Comparison of ENCODE assay signal across 8 mouse cellular contexts in the genomic region with DNA sequence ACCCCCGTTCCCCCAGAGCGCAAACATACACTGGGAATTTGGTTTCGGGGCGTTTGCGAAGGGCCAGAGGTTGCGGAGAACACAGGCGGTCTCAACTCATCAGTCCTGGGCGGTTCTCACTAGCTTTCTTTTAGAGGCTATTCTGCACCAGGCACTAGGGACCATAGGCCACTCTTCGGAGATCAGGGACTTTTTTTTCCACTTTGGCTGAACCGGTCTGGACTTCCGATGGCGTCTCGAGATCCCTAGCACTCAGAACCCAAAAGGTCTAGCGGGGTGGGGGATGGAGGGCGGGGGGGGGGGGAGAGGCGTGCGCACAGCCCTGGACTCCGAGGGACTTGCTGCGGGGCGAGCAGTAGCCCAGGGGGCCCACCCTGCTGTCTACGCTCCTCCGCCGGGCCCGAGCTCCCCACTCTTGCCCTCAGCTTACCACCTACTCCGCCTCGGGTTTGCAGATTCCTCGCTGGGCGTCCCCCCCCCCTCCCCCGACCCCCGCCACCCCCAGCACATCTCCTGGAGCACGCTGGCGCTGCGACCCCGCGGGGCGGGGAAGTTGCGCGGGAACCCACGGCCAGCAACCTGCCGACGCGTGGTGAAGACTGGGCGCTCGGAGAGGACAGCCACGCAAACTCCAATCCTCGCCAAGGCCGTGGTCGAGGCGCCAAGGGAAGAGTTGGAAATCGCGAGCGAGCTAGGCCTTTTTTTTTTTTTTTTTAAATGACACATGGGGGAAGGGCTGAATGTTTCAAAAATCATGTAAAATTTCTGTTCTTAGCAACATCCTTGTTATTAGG. TPM values are rescaled to one million over a fixed set of nuclear protein-coding genes. Genes with fewer than 3 reads are reported as not detected.
DNase-seq lines count a peak whose midpoint lies in the region; ATAC-seq and TF ChIP-seq lines count a peak whose summit lies in the region.

No protein-coding gene starts in this region.

- DNase-seq in kidney, adult 2 months, result no peak
- DNase-seq in neural tube, embryonic 11.5 days (ENCODE audit: low spot score), result no peak
- no peak for DNase-seq in layer of hippocampus, adult 11-12 months (ENCODE audit: low spot score)

- H3K9me3 ChIP-seq in kidney, embryonic 16.5 days (ENCODE audit: low read length), result no peaks in the 10 kb centered on the region
- no peaks in the 10 kb centered on the region for H3K9me3 ChIP-seq in embryonic facial prominence, embryonic 15.5 days (replicated peaks)
- no peaks in the 10 kb centered on the region for H3K9me3 ChIP-seq in intestine, embryonic 16.5 days (ENCODE audit: control insufficient read depth, low read length)
- H3K9me3 ChIP-seq in neural tube, embryonic 11.5 days (ENCODE audit: control insufficient read depth, low read length), result no peaks in the 10 kb centered on the region

- no peak overlapping the region for H3K9ac ChIP-seq in kidney, embryonic 16.5 days (replicated peaks; ENCODE audit: low read length)
- H3K9ac ChIP-seq in embryonic facial prominence, embryonic 15.5 days, result no peak overlapping the region
- no peak overlapping the region for H3K9ac ChIP-seq in intestine, embryonic 16.5 days (ENCODE audit: low read depth, low read length)
- H3K9ac ChIP-seq in neural tube, embryonic 11.5 days (ENCODE audit: low read length), result no peak overlapping the region

- TF ChIP-seq CTCF in kidney, adult 2 months (conservative IDR thresholded peaks at IDR 0.05; ENCODE audit: insufficient read depth, insufficient read length, low read depth, low read length), result no peak

- ATAC-seq in kidney, embryonic 16.5 days (ENCODE audit: low FRiP score, low TSS enrichment), result no peak
- ATAC-seq in embryonic facial prominence, embryonic 15.5 days (ENCODE audit: insufficient number of reproducible peaks, low FRiP score, low TSS enrichment, low read depth), result no peak
- no peak for ATAC-seq in intestine, embryonic 16.5 days
- no peak for ATAC-seq in neural tube, embryonic 11.5 days (ENCODE audit: insufficient read depth, low FRiP score, low TSS enrichment)
- ATAC-seq in erythroid progenitor cell, adult 5-6 weeks (replicated peaks; ENCODE audit: low FRiP score, poor library complexity, severe bottlenecking), result no peak
- no peak for ATAC-seq in megakaryocyte progenitor cell, adult 5-6 weeks (replicated peaks; ENCODE audit: poor library complexity)

- peak overlapping the region; percentile 41 for H3K4me2 ChIP-seq in kidney, embryonic 16.5 days (replicated peaks; ENCODE audit: low read depth, low read length)
- peak overlapping the region; percentile 42 for H3K4me2 ChIP-seq in embryonic facial prominence, embryonic 15.5 days (replicated peaks)
- peak overlapping the region; percentile 48 for H3K4me2 ChIP-seq in intestine, embryonic 16.5 days (ENCODE audit: low read depth, low read length)
- H3K4me2 ChIP-seq in neural tube, embryonic 11.5 days (ENCODE audit: low read depth), result peak overlapping the region; percentile 12; the same call in 1 of the 2 replicates

- no peak for TF ChIP-seq POLR2A in kidney, adult 2 months (IDR thresholded peaks at IDR 0.05; ENCODE audit: low read depth, low read length)

- peaks cover 73% of the 10 kb centered on the region for H3K27me3 ChIP-seq in kidney, embryonic 16.5 days (ENCODE audit: insufficient read depth, low read length)
- peaks cover 13% of the 10 kb centered on the region for H3K27me3 ChIP-seq in kidney, adult 2 months (replicated peaks; ENCODE audit: control insufficient read depth, insufficient read depth, low read length)
- H3K27me3 ChIP-seq in embryonic facial prominence, embryonic 15.5 days, result peaks cover 73% of the 10 kb centered on the region
- H3K27me3 ChIP-seq in intestine, embryonic 16.5 days (replicated peaks; ENCODE audit: control insufficient read depth, insufficient read depth, low read length), result peaks cover 49% of the 10 kb centered on the region
- peaks cover 73% of the 10 kb centered on the region for H3K27me3 ChIP-seq in neural tube, embryonic 11.5 days (ENCODE audit: control insufficient read depth, insufficient read depth, low read length)

- no peaks in the 10 kb centered on the region for H3K36me3 ChIP-seq in kidney, embryonic 16.5 days (ENCODE audit: insufficient read depth, low read length)
- H3K36me3 ChIP-seq in kidney, adult 2 months (ENCODE audit: control insufficient read depth, insufficient read depth, low read length), result no peaks in the 10 kb centered on the region
- no peaks in the 10 kb centered on the region for H3K36me3 ChIP-seq in embryonic facial prominence, embryonic 15.5 days
- H3K36me3 ChIP-seq in intestine, embryonic 16.5 days (ENCODE audit: control insufficient read depth, insufficient read depth, low read length), result no peaks in the 10 kb centered on the region
- H3K36me3 ChIP-seq in neural tube, embryonic 11.5 days (ENCODE audit: control insufficient read depth, insufficient read depth, low read length), result no peaks in the 10 kb centered on the region

- H3K27ac ChIP-seq in kidney, embryonic 16.5 days (ENCODE audit: low read length), result no peak overlapping the region
- H3K27ac ChIP-seq in kidney, adult 2 months (ENCODE audit: insufficient read depth, low read depth, low read length), result no peak overlapping the region
- no peak overlapping the region for H3K27ac ChIP-seq in embryonic facial prominence, embryonic 15.5 days (replicated peaks)
- no peak overlapping the region for H3K27ac ChIP-seq in intestine, embryonic 16.5 days (ENCODE audit: low read length)
- no peak overlapping the region for H3K27ac ChIP-seq in neural tube, embryonic 11.5 days (ENCODE audit: low read depth, low read length)

- peak overlapping the region; percentile 18 for H3K4me3 ChIP-seq in kidney, embryonic 16.5 days (ENCODE audit: low read length)
- H3K4me3 ChIP-seq in kidney, adult 2 months (ENCODE audit: insufficient read depth, low read depth, low read length), result no peak overlapping the region
- H3K4me3 ChIP-seq in embryonic facial prominence, embryonic 15.5 days (replicated peaks), result peak overlapping the region; percentile 24
- H3K4me3 ChIP-seq in intestine, embryonic 16.5 days (ENCODE audit: low read length), result peak overlapping the region; percentile 28
- peak overlapping the region; percentile 8; the same call in 1 of the 2 replicates for H3K4me3 ChIP-seq in neural tube, embryonic 11.5 days (ENCODE audit: low read depth, low read length)

- peaks cover 24% of the 10 kb centered on the region for H3K4me1 ChIP-seq in kidney, embryonic 16.5 days (ENCODE audit: insufficient read depth, low read length)
- peaks cover 3% of the 10 kb centered on the region; the same call in 1 of the 2 replicates for H3K4me1 ChIP-seq in kidney, adult 2 months (ENCODE audit: control insufficient read depth, insufficient read depth, low read length)
- peaks cover 41% of the 10 kb centered on the region for H3K4me1 ChIP-seq in embryonic facial prominence, embryonic 15.5 days
- H3K4me1 ChIP-seq in intestine, embryonic 16.5 days (ENCODE audit: control insufficient read depth, insufficient read depth, low read length), result peaks cover 29% of the 10 kb centered on the region
- H3K4me1 ChIP-seq in neural tube, embryonic 11.5 days (ENCODE audit: control insufficient read depth, insufficient read depth, low read length), result peaks cover 11% of the 10 kb centered on the region; the same call in 1 of the 2 replicates

- WGBS in kidney, embryonic 16.5 days, result under 1% methylated on average over 42 of the region's 52 CpGs
- WGBS in kidney, adult 2 months, result 6% methylated on average over 50 of the region's 52 CpGs
- WGBS in embryonic facial prominence, embryonic 15.5 days, result 2% methylated on average over 35 of the region's 52 CpGs
- 2% methylated on average over 46 of the region's 52 CpGs for WGBS in intestine, embryonic 16.5 days
- under 1% methylated on average over 50 of the region's 52 CpGs for WGBS in neural tube, embryonic 11.5 days

RNA-seq across cellular contexts. Expression of a gene that starts 52.1 kb away (rescaled TPM):
- polyA plus RNA-seq in kidney, embryonic 16.5 days (2015; fragmentation: Nextera tagmentation; extraction: Ambion mirVana), result 18.2 and 18.5 TPM in 2 replicates
- polyA plus RNA-seq in kidney, adult 2 months (2012; rRNA removed), result 15.4 and 15.5 TPM in 2 replicates
- polyA plus RNA-seq in embryonic facial prominence, embryonic 15.5 days (2015; fragmentation: Nextera tagmentation; extraction: Ambion mirVana), result 12.9 and 14.9 TPM in 2 replicates
- polyA plus RNA-seq in intestine, embryonic 16.5 days (2015; fragmentation: Nextera tagmentation; extraction: Ambion mirVana), result 17.0 and 19.4 TPM in 2 replicates
- 16.8 and 19.5 TPM in 2 replicates for polyA plus RNA-seq in neural tube, embryonic 11.5 days (2014; fragmentation: Nextera tagmentation; extraction: Ambion mirVana)
- total RNA-seq in erythroid progenitor cell, adult 5-6 weeks (2015; ENCODE audit: low replicate concordance), result 7.9 and 15.5 TPM in 2 replicates
- 18.5 and 22.8 TPM in 2 replicates for total RNA-seq in erythroid progenitor cell, adult 5-6 weeks (2017; ENCODE audit: low replicate concordance)
- 40.5 and 42.3 TPM in 2 replicates for total RNA-seq in megakaryocyte progenitor cell, adult 5-6 weeks (2015)
- total RNA-seq in megakaryocyte progenitor cell, adult 5-6 weeks (2017), result 46.4 and 47.3 TPM in 2 replicates

RNA-seq across cellular contexts. Expression of a gene that starts 52.3 kb away (rescaled TPM):
- 0.14 TPM in 1 of 2 replicates, not detected in the other for polyA plus RNA-seq in kidney, embryonic 16.5 days (2015; fragmentation: Nextera tagmentation; extraction: Ambion mirVana)
- polyA plus RNA-seq in kidney, adult 2 months (2012; rRNA removed), result not detected in 2 replicates
- polyA plus RNA-seq in embryonic facial prominence, embryonic 15.5 days (2015; fragmentation: Nextera tagmentation; extraction: Ambion mirVana), result 1.7 and 1.8 TPM in 2 replicates
- polyA plus RNA-seq in intestine, embryonic 16.5 days (2015; fragmentation: Nextera tagmentation; extraction: Ambion mirVana), result not detected in 2 replicates
- polyA plus RNA-seq in neural tube, embryonic 11.5 days (2014; fragmentation: Nextera tagmentation; extraction: Ambion mirVana), result not detected in 2 replicates
- not detected in 2 replicates for total RNA-seq in erythroid progenitor cell, adult 5-6 weeks (2015; ENCODE audit: low replicate concordance)
- total RNA-seq in erythroid progenitor cell, adult 5-6 weeks (2017; ENCODE audit: low replicate concordance), result not detected in 2 replicates
- total RNA-seq in megakaryocyte progenitor cell, adult 5-6 weeks (2015), result not detected in 2 replicates
- not detected in 2 replicates for total RNA-seq in megakaryocyte progenitor cell, adult 5-6 weeks (2017)
